Mouse (Mus musculus): Measurements from ENCODE around the gene Otos. TPM values are rescaled to one million over a fixed set of nuclear protein-coding genes. Genes with fewer than 3 reads are reported as not detected.
A peak's percentile ranks its signal among the peaks of the same experiment; 100 is the strongest.

Gene Otos
- 0.05 TPM in 1 of 2 replicates, not detected in the other for polyA plus RNA-seq (2016; fragmentation: Nextera tagmentation; extraction: Ambion mirVana)

DNA sequence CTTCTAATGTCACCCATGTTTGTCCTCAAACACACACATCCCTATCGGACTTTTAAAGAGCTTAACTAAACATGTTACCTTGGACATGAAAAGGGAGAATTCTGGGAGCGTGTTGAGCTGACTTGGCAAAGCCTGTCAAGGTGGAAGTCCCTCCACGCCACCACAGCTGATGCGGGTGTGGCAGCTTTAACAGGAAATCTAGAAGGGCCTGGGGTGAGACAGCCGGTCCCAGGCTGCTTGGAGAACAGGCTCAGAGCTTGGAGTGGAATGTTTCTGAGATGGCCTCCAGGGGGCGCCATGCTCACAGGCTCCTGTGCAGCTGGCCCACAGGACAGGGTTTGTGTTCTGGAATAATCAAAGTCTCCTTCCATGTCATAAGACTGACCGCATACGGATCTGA lies at the start of gene Otos:
TSS of gene Otos (minus strand) at position 169 of the 400 bp plus-strand sequence.
- Histone ChIP-seq H3K9me3 (no peaks in the 10 kb centered on the region), H3K36me3 (replicated peaks) (no peaks in the 10 kb centered on the region), H3K4me1 (peaks cover 12% of the 10 kb centered on the region), H3K4me3 (no peak within 1 kb of the TSS), H3K27ac (replicated peaks) (no peak within 1 kb of the TSS; the same call in 1 of the 2 replicates), H3K27me3 (replicated peaks; ENCODE audit: low read depth, poor library complexity, severe bottlenecking) (peaks cover 14% of the 10 kb centered on the region)
- 26% methylated on average over 8 of the region's 8 CpGs for WGBS
- peak; percentile 84 for DNase-seq (ENCODE audit: low spot score)

DNA sequence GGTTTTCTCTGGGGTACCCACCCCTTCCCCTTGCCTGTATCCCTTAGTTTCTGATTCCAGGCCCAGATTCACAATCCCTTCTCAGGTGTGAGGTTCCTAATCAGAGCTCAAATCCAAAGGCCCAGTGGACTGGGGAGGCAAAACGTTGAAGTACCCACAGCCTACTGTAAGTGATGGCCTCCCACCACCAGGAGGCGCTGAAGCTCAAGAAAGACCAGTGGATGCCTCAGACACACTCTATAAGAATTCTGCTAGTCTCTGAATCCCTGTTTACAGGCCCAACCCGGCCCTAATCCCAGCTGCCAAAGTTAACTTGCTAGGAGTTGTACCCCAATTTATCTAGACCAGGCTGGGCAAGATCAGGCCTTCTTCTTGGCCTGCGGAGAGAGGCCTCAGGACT lies 48.2 kb upstream of the Otos start:
- Histone ChIP-seq H3K9me3 (no peaks in the 10 kb centered on the region), H3K4me3 (no peak overlapping the region), H3K4me1 (peaks cover 29% of the 10 kb centered on the region), H3K27ac (replicated peaks) (peak overlapping the region; percentile 57), H3K27me3 (replicated peaks; ENCODE audit: low read depth, poor library complexity, severe bottlenecking) (peaks cover 19% of the 10 kb centered on the region), H3K36me3 (replicated peaks) (no peaks in the 10 kb centered on the region)
- WGBS = 31% methylated on average over 4 of the region's 4 CpGs
- peak; percentile 86 for DNase-seq (ENCODE audit: low spot score)

GRCm38 (mm10) chr1:92695751-92696150 lies 47.1 kb upstream of the Otos start:
- H3K9me3 ChIP-seq = no peaks in the 10 kb centered on the region
- peaks cover 19% of the 10 kb centered on the region for H3K27me3 ChIP-seq (replicated peaks; ENCODE audit: low read depth, poor library complexity, severe bottlenecking)
- H3K4me1 ChIP-seq = peaks cover 23% of the 10 kb centered on the region
- DNase-seq (ENCODE audit: low spot score) = no peak
- H3K4me3 ChIP-seq = no peak overlapping the region
- no peak overlapping the region for H3K27ac ChIP-seq (replicated peaks)
- H3K36me3 ChIP-seq (replicated peaks) = no peaks in the 10 kb centered on the region
- 84% methylated on average over 5 of the region's 5 CpGs for WGBS

GRCm38 (mm10) chr1:92691166-92691844 lies 42.7 kb upstream of the Otos start:
- H3K4me3 ChIP-seq = no peak overlapping the region
- no peaks in the 10 kb centered on the region for H3K9me3 ChIP-seq
- H3K27ac ChIP-seq (replicated peaks) = no peak overlapping the region
- WGBS = 81% methylated on average over 3 of the region's 3 CpGs
- peaks cover 10% of the 10 kb centered on the region for H3K4me1 ChIP-seq
- DNase-seq (ENCODE audit: low spot score) = no peak
- H3K27me3 ChIP-seq (replicated peaks; ENCODE audit: low read depth, poor library complexity, severe bottlenecking) = peaks cover 5% of the 10 kb centered on the region; the same call in 1 of the 2 replicates
- no peaks in the 10 kb centered on the region for H3K36me3 ChIP-seq (replicated peaks)

DNA sequence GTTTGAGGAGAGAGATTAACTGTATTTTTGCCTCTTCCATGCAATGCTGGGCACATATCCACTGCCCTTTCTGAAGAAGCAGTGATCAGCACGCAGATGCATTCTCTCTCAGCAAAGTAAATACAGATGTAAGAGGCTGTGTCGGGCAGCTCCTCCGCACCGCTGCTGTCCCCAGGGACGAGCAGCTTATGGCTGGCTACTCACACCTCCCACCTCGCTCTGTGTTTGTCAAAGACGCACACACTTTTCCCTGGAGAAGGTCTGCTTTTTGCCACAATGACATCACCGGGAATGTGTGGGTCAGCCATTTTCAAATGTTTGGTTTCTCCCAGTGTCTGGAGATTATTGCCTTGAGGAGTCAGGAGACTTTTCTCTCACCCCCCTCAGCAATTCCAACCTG lies 38.4 kb upstream of the Otos start:
- H3K36me3 ChIP-seq (replicated peaks) = no peaks in the 10 kb centered on the region
- no peaks in the 10 kb centered on the region for H3K9me3 ChIP-seq
- H3K4me1 ChIP-seq = peaks cover 18% of the 10 kb centered on the region
- peak; percentile 37 for DNase-seq (ENCODE audit: low spot score)
- peaks cover 7% of the 10 kb centered on the region; the same call in 1 of the 2 replicates for H3K27me3 ChIP-seq (replicated peaks; ENCODE audit: low read depth, poor library complexity, severe bottlenecking)
- no peak overlapping the region for H3K27ac ChIP-seq (replicated peaks)
- H3K4me3 ChIP-seq = no peak overlapping the region
- 48% methylated on average over 8 of the region's 8 CpGs for WGBS

- WGBS = 93% methylated on average over 8 of the region's 8 CpGs
- DNase-seq (ENCODE audit: low spot score) = no peak
- Histone ChIP-seq H3K27ac (replicated peaks) (no peak overlapping the region), H3K27me3 (replicated peaks; ENCODE audit: low read depth, poor library complexity, severe bottlenecking) (peaks cover 12% of the 10 kb centered on the region; the same call in 1 of the 2 replicates), H3K4me3 (no peak overlapping the region), H3K4me1 (peaks cover 33% of the 10 kb centered on the region), H3K9me3 (no peaks in the 10 kb centered on the region), H3K36me3 (replicated peaks) (no peaks in the 10 kb centered on the region)
Measured at GRCm38 (mm10) chr1:92683151-92683550, 34.5 kb upstream of the Otos start.

GRCm38 (mm10) chr1:92680668-92681603 lies 32.3 kb upstream of the Otos start:
- Histone ChIP-seq H3K27ac (replicated peaks) (no peak overlapping the region), H3K27me3 (replicated peaks; ENCODE audit: low read depth, poor library complexity, severe bottlenecking) (peaks cover 12% of the 10 kb centered on the region; the same call in 1 of the 2 replicates), H3K36me3 (replicated peaks) (no peaks in the 10 kb centered on the region), H3K9me3 (no peaks in the 10 kb centered on the region), H3K4me1 (peaks cover 22% of the 10 kb centered on the region), H3K4me3 (no peak overlapping the region)
- WGBS = 39% methylated on average over 16 of the region's 16 CpGs
- DNase-seq (ENCODE audit: low spot score) = peak; percentile 45

DNA sequence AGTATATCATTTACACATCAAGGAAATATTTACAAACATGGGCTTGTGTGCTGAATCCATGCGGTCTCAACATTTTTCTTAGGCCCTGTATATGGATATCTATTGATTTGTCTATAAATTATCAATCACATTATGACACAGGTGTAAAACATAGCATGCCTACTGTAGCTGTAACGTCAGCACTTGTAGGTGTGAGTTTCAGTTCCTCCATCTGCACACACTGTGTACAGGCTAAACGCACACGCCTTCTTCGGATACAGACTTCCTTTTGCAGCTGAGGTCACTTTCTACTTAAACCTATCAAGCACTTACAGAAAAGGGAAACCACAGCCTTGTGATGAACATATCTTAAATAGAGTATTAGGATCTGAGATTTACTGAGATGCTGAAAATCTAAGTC lies 30.1 kb upstream of the Otos start:
- H3K4me3 ChIP-seq = no peak overlapping the region
- H3K4me1 ChIP-seq = peaks cover 22% of the 10 kb centered on the region
- no peaks in the 10 kb centered on the region for H3K9me3 ChIP-seq
- no peak for DNase-seq (ENCODE audit: low spot score)
- no peak overlapping the region for H3K27ac ChIP-seq (replicated peaks)
- H3K27me3 ChIP-seq (replicated peaks; ENCODE audit: low read depth, poor library complexity, severe bottlenecking) = peaks cover 12% of the 10 kb centered on the region; the same call in 1 of the 2 replicates
- no peaks in the 10 kb centered on the region for H3K36me3 ChIP-seq (replicated peaks)
- 91% methylated on average over 5 of the region's 5 CpGs for WGBS

DNA sequence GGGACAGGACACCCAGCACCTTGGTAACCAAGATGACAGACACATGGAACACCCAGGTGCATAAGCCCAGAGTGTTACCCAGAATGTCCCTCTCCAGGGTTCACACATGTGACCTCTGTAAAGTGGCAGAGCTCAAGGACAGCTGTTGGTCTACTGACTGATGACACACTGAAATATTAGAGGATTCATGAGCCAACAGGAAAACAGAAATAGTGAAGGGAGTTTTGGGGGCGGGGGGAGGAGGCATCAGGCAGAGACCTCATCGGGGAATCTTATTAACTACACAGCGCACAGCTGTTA lies 28.0 kb upstream of the Otos start:
- H3K9me3 ChIP-seq = no peaks in the 10 kb centered on the region
- DNase-seq (ENCODE audit: low spot score) = no peak
- H3K27me3 ChIP-seq (replicated peaks; ENCODE audit: low read depth, poor library complexity, severe bottlenecking) = peaks cover 6% of the 10 kb centered on the region; the same call in 1 of the 2 replicates
- peaks cover 14% of the 10 kb centered on the region for H3K4me1 ChIP-seq
- 89% methylated on average over 3 of the region's 3 CpGs for WGBS
- no peaks in the 10 kb centered on the region for H3K36me3 ChIP-seq (replicated peaks)
- H3K27ac ChIP-seq (replicated peaks) = no peak overlapping the region
- no peak overlapping the region for H3K4me3 ChIP-seq

GRCm38 (mm10) chr1:92675932-92676675 lies 27.5 kb upstream of the Otos start:
- Histone ChIP-seq H3K9me3 (no peaks in the 10 kb centered on the region), H3K27ac (replicated peaks) (no peak overlapping the region), H3K27me3 (replicated peaks; ENCODE audit: low read depth, poor library complexity, severe bottlenecking) (peaks cover 6% of the 10 kb centered on the region; the same call in 1 of the 2 replicates), H3K4me1 (peaks cover 12% of the 10 kb centered on the region), H3K4me3 (no peak overlapping the region), H3K36me3 (replicated peaks) (no peaks in the 10 kb centered on the region)
- WGBS = 83% methylated on average over 10 of the region's 10 CpGs
- no peak for DNase-seq (ENCODE audit: low spot score)

GRCm38 (mm10) chr1:92673258-92673782 lies 24.7 kb upstream of the Otos start:
- Histone ChIP-seq H3K4me3 (no peak overlapping the region), H3K36me3 (replicated peaks) (no peaks in the 10 kb centered on the region), H3K4me1 (no peaks in the 10 kb centered on the region), H3K27me3 (replicated peaks; ENCODE audit: low read depth, poor library complexity, severe bottlenecking) (no peaks in the 10 kb centered on the region), H3K27ac (replicated peaks) (no peak overlapping the region), H3K9me3 (no peaks in the 10 kb centered on the region)
- DNase-seq (ENCODE audit: low spot score) = no peak
- 84% methylated on average over 5 of the region's 5 CpGs for WGBS

- Histone ChIP-seq H3K4me1 (no peaks in the 10 kb centered on the region), H3K36me3 (replicated peaks) (no peaks in the 10 kb centered on the region), H3K4me3 (no peak overlapping the region), H3K27me3 (replicated peaks; ENCODE audit: low read depth, poor library complexity, severe bottlenecking) (no peaks in the 10 kb centered on the region), H3K9me3 (no peaks in the 10 kb centered on the region), H3K27ac (replicated peaks) (no peak overlapping the region)
- DNase-seq (ENCODE audit: low spot score) = no peak
- WGBS = 85% methylated on average over 4 of the region's 4 CpGs
Measured at GRCm38 (mm10) chr1:92671326-92671725, 22.7 kb upstream of the Otos start.
